Mouse (Mus musculus): ENCODE results near the gene Cd27.

- no peak for TF ChIP-seq CTCF (IDR thresholded peaks at IDR 0.05; ENCODE audit: low read depth)
- no peak for TF ChIP-seq EP300 (IDR thresholded peaks at IDR 0.05; ENCODE audit: low read depth)
Measured at GRCm38 (mm10) chr6:125285890-125286289, 49.1 kb upstream of the Cd27 start, which contains the start of gene Tuba3a.

All from liver, embryonic 14.5 days (tissue).